Mouse (Mus musculus) small intestine, adult 2 months (tissue): Measurements from ENCODE around the gene D630039A03Rik.

Experiments used
- CTCF ChIP-seq: fragments of 200-500 bp; IDR thresholded peaks from 2 replicates; pipeline ENCODE4 v1.5.1; 2012; ENCODE audit warnings: low read depth, mild to moderate bottlenecking, control low read depth, inconsistent platforms, low read length, moderate library complexity, mixed read lengths; ENCODE audit not compliant: insufficient replicate concordance, insufficient read length; ENCODE audit errors: extremely low read depth
- POLR2A ChIP-seq: fragments of 200-500 bp; IDR thresholded peaks from 2 replicates; pipeline ENCODE4 v1.6.1; 2012; ENCODE audit warnings: low read depth, mild to moderate bottlenecking, control low read depth, inconsistent platforms, low read length, moderate library complexity

DNA sequence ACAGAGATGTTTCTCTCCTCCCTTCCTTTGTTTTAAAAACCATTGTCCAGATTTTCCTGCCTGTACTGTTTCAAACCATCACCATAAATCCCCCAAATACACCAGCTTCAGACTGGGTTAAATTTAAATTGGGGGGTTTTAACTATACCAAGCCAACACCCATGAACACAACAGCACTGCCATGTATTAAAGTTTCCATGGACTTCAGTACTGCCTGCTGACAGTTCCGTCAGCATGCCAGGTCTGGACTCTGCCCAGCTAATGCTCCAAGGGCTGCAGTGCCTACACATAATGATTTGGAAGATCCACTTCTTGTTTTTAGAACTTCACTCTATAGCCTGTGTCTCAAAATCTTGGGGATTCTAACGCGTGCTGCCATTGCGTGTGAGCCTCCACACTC, 31.4 kb upstream of the D630039A03Rik start:
- TF ChIP-seq CTCF (no peak), POLR2A (no peak)
